Mouse (Mus musculus) hindbrain, embryonic 15.5 days (tissue): ENCODE measurements at regions not wholly inside any gene's neighbourhood (a gene's known extent, or its start where the extent isn't known, plus 50 kb on each side); places are given as distances from the start of the nearest gene placed in this dataset.
"Not testable (repeated sequence)": the region's sequence is repeated elsewhere in the genome, so short reads cannot be mapped to it uniquely, and the experiment has no call there.

Experiments
- ATAC-seq: fragments of 200-750 bp; cut with Nextera tagmentation; 2 replicates; pipeline ENCODE4 v1.8.0; 2017; ENCODE audit warnings: low read depth, moderate number of reproducible peaks, moderate TSS enrichment; ENCODE audit not compliant: low FRiP score
- H3K27ac ChIP-seq: fragments of 300-500 bp; sonication (generic); replicated peaks from 2 replicates; pipeline ENCODE4 v1.5.1; 2015; ENCODE audit warnings: mild to moderate bottlenecking, inconsistent platforms
- H3K27me3 ChIP-seq: fragments of 300-500 bp; sonication (generic); 2 replicates; pipeline ENCODE4 v1.6.1; 2015; ENCODE audit warnings: control low read depth, inconsistent platforms
- H3K36me3 ChIP-seq: fragments of 300-500 bp; sonication (generic); 2 replicates; pipeline ENCODE4 v1.6.1; 2015; ENCODE audit warnings: control low read depth, inconsistent platforms
- H3K4me1 ChIP-seq: fragments of 300-500 bp; sonication (generic); replicated peaks from 2 replicates; pipeline ENCODE4 v1.6.1; 2015; ENCODE audit warnings: control low read depth, inconsistent platforms
- H3K4me2 ChIP-seq: fragments of 300-500 bp; sonication (generic); 2 replicates; pipeline ENCODE4 v1.6.1; 2015; ENCODE audit warnings: moderate library complexity, mild to moderate bottlenecking, inconsistent platforms
- H3K4me3 ChIP-seq: fragments of 300-500 bp; sonication (generic); 2 replicates; pipeline ENCODE4 v1.5.1; 2015; ENCODE audit warnings: mild to moderate bottlenecking, inconsistent platforms
- H3K9ac ChIP-seq: fragments of 300-500 bp; sonication (generic); 2 replicates; pipeline ENCODE4 v1.6.1; 2015; ENCODE audit warnings: inconsistent platforms
- H3K9me3 ChIP-seq: fragments of 300-500 bp; sonication (generic); 2 replicates; pipeline ENCODE4 v1.6.1; 2016; ENCODE audit warnings: control low read depth, inconsistent platforms
- WGBS: fragments of 180-500 bp; shearing (Covaris S2); methylation state at CpG from one replicate; pipeline ENCODE4 v1.1.7; 2015; 5-methylcytosine and 5-hydroxymethylcytosine counted together

DNA sequence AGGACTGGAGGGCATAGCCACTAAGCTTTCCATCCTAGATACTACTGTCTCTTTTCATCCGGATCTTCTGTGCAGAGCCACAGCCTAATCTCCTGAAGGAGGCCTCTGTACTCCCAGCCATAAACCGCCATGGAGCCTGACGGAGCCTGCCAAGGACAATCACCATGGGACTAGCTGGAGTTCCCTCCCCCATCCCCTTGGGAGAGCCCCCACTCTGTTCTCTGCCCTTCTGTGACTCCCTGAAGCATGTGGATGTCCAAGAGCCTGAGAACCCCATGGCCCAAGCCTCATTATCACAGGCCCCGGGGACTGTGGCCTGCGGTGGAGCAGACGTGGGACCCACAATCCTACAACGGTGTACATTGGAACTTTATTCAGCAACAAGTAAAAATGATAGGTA is 151.5 kb upstream of the Ddhd1 start:
- WGBS, result 92% methylated on average over 7 of the region's 7 CpGs
- H3K4me2 ChIP-seq, result no peak overlapping the region

GRCm38 (mm10) chr14:45810101-45810500 is 152.2 kb upstream of the Ddhd1 start:
- H3K4me3 ChIP-seq, result no peak overlapping the region
- no peak overlapping the region for H3K27ac ChIP-seq
- H3K9ac ChIP-seq, result no peak overlapping the region
- no peak overlapping the region for H3K4me2 ChIP-seq
- H3K36me3 ChIP-seq, result no peaks in the 10 kb centered on the region
- 79% methylated on average over 4 of the region's 4 CpGs for WGBS
- ATAC-seq, result no peak
- H3K4me1 ChIP-seq, result no peaks in the 10 kb centered on the region
- no peaks in the 10 kb centered on the region for H3K9me3 ChIP-seq
- no peaks in the 10 kb centered on the region for H3K27me3 ChIP-seq

More for the DNA sequence above, 151.5 kb upstream of the Ddhd1 start:
- H3K9me3 ChIP-seq, result no peaks in the 10 kb centered on the region
- H3K4me1 ChIP-seq, result no peaks in the 10 kb centered on the region
- no peak for ATAC-seq
- H3K4me3 ChIP-seq, result no peak overlapping the region
- H3K9ac ChIP-seq, result no peak overlapping the region
- H3K27ac ChIP-seq, result no peak overlapping the region
- no peaks in the 10 kb centered on the region for H3K36me3 ChIP-seq
- no peaks in the 10 kb centered on the region for H3K27me3 ChIP-seq

DNA sequence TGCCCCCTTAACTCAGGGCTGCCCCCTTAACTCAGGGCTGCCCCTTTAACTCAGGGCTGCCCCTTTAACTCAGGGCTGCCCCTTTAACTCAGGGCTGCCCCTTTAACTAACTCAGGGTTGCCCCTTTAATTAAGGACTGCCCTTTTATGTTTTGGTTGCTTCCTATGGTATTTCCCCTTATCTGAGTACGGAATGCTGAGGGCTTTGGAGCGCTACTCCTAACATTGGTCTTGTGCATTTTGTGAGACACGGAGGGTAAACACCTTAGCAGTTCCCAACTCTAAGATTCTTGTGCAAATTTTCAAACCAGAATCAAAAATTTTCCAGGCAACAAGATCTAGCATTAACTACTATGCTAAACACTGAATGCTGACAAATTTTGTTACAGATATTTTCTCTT is 152.7 kb upstream of the Ddhd1 start:
- no peak overlapping the region for H3K27ac ChIP-seq
- H3K9ac ChIP-seq, result no peak overlapping the region
- ATAC-seq, result no peak
- WGBS, result 84% methylated on average over 3 of the region's 3 CpGs
- no peak overlapping the region for H3K4me2 ChIP-seq
- no peaks in the 10 kb centered on the region for H3K4me1 ChIP-seq
- no peak overlapping the region for H3K4me3 ChIP-seq
- no peaks in the 10 kb centered on the region for H3K36me3 ChIP-seq
- no peaks in the 10 kb centered on the region for H3K9me3 ChIP-seq
- no peaks in the 10 kb centered on the region for H3K27me3 ChIP-seq

DNA sequence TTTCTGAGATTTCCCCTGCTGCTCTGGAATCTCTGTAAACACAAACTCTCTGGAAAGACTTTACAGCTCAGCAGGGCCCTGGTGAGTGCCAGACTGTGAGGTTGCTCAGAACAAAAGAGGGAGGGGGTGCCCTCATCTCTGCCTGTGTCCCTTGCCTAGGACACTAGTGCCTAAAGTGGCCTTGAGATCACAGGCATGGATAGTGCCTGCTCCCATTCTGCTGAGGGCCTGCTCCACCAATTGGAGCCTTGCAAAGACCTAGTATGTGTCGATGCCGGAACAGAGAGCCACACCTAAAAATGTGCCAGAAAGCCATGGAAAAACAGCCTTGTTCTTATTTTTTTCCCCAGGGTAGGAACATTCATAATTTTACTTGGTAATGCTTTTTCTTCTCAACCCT is 157.7 kb upstream of the Ddhd1 start:
- no peak overlapping the region for H3K4me3 ChIP-seq
- WGBS, result 84% methylated on average over 2 of the region's 2 CpGs
- H3K27ac ChIP-seq, result no peak overlapping the region
- no peaks in the 10 kb centered on the region for H3K9me3 ChIP-seq
- no peaks in the 10 kb centered on the region for H3K4me1 ChIP-seq
- ATAC-seq, result no peak
- H3K27me3 ChIP-seq, result no peaks in the 10 kb centered on the region
- no peaks in the 10 kb centered on the region for H3K36me3 ChIP-seq
- H3K4me2 ChIP-seq, result no peak overlapping the region
- no peak overlapping the region for H3K9ac ChIP-seq

DNA sequence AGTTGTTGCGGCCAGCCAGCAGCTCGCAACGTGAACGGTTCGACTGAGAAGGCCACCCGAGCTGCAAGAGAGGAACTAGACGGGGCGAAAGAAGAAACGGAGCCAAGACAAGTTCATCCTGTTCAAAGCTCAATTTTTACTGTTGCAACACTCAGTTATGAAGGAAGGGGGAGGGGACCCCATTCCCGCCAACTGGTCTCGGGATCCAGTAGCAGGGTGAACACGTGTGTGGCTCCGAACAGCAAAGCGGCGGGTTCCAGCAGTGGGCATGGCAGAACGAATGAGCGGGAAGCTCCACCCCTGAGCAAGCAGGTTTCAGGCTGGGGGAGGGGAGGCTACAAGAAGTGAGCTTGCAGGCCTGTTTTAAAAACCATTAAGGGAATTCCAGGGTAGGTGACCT is 158.7 kb upstream of the Ddhd1 start:
- 93% methylated on average over 17 of the region's 17 CpGs for WGBS
- H3K36me3 ChIP-seq, H3K9ac ChIP-seq, H3K27ac ChIP-seq, H3K4me1 ChIP-seq, H3K4me2 ChIP-seq, H3K9me3 ChIP-seq, H3K4me3 ChIP-seq, H3K27me3 ChIP-seq, ATAC-seq: not testable (repeated sequence)

- H3K4me3 ChIP-seq, result no peak overlapping the region
- no peaks in the 10 kb centered on the region for H3K4me1 ChIP-seq
- no peaks in the 10 kb centered on the region for H3K36me3 ChIP-seq
- no peaks in the 10 kb centered on the region for H3K27me3 ChIP-seq
- no peak overlapping the region for H3K9ac ChIP-seq
- no peak for ATAC-seq
- no peaks in the 10 kb centered on the region for H3K9me3 ChIP-seq
- H3K27ac ChIP-seq, result no peak overlapping the region
- 84% methylated on average over 3 of the region's 3 CpGs for WGBS
- no peak overlapping the region for H3K4me2 ChIP-seq
Measured at GRCm38 (mm10) chr14:45817756-45818155, 159.8 kb upstream of the Ddhd1 start.

DNA sequence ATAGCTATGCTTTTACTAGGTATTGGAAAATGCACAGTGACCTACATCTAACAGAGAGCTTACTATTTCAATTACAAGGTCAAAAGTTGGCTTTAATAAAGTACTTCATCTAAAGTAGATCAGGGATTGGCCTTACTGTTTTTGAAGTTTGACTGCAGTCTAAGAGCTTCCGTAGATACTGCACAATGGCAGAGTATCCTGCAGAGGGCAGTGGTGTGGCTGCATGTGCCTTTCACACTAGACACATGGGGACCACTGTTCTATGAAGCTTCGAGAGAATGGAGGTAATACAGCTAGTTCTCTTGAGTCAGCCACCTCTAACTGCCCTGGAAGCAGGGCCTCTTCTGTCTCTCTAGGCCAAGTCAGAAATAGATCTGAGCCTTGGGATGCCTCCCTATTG is 166.7 kb upstream of the Ddhd1 start:
- no peak overlapping the region for H3K27ac ChIP-seq
- H3K27me3 ChIP-seq, result no peaks in the 10 kb centered on the region
- ATAC-seq, result no peak
- 75% methylated on average over 2 of the region's 2 CpGs for WGBS
- H3K9me3 ChIP-seq, result no peaks in the 10 kb centered on the region
- no peaks in the 10 kb centered on the region for H3K36me3 ChIP-seq
- no peak overlapping the region for H3K4me3 ChIP-seq
- no peaks in the 10 kb centered on the region for H3K4me1 ChIP-seq
- no peak overlapping the region for H3K4me2 ChIP-seq
- no peak overlapping the region for H3K9ac ChIP-seq

DNA sequence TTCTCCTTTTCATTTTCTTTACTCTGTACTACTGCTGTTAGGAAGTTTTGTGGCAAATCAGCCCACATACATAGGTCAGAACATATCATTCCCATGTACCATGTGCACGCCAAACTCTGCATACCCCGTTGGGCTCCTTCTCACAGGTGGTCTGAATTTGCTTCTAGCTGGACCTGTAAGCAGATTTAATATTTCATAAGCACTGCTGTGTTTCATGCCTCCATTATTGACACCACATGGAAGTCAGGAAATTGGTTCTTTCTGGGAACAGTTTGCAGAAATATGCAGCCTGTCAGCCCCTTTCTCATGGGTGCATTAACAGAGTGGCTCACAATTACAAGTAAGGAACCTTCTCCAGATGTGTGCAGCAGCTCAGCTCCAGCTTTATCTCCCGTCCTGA is 168.1 kb upstream of the Ddhd1 start:
- Histone ChIP-seq H3K4me1 (no peaks in the 10 kb centered on the region), H3K36me3 (no peaks in the 10 kb centered on the region), H3K9me3 (no peaks in the 10 kb centered on the region), H3K4me2 (no peak overlapping the region), H3K4me3 (no peak overlapping the region), H3K9ac (no peak overlapping the region), H3K27me3 (no peaks in the 10 kb centered on the region), H3K27ac (no peak overlapping the region)
- WGBS, result 79% methylated on average over 3 of the region's 3 CpGs
- no peak for ATAC-seq

DNA sequence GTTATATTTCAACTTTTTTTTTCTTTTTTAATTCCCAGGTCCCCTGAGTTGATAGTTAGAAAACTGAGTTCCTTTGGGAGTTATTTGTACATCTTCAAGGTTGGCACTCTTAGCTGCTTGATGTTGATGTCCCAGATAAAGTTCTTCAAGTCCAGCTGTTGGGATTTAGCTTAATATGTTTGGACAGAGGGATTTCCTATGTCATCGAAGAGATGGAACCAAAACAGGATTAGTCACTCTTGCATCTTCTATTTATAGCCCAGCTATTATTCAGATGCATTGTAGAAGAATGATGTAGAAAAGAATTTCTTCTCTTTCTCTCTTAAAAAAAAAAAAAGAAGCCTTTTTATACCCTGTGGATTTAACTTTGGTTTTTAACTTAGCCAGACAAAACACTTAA is 169.2 kb upstream of the Ddhd1 start:
- no peak overlapping the region for H3K4me3 ChIP-seq
- no peak overlapping the region for H3K9ac ChIP-seq
- no peaks in the 10 kb centered on the region for H3K36me3 ChIP-seq
- no peak overlapping the region for H3K27ac ChIP-seq
- ATAC-seq, result no peak
- 88% methylated on average over 1 of the region's 1 CpGs for WGBS
- H3K9me3 ChIP-seq, result no peaks in the 10 kb centered on the region
- no peaks in the 10 kb centered on the region for H3K4me1 ChIP-seq
- H3K4me2 ChIP-seq, result no peak overlapping the region
- H3K27me3 ChIP-seq, result no peaks in the 10 kb centered on the region

- 88% methylated on average over 5 of the region's 5 CpGs for WGBS
- H3K4me3 ChIP-seq, result no peak overlapping the region
- ATAC-seq, result no peak
Measured at GRCm38 (mm10) chr14:45830457-45830856, 172.5 kb upstream of the Ddhd1 start.

GRCm38 (mm10) chr14:45837039-45837438 is 179.1 kb upstream of the Ddhd1 start:
- no peak overlapping the region for H3K27ac ChIP-seq
- no peak overlapping the region for H3K4me2 ChIP-seq
- no peaks in the 10 kb centered on the region for H3K9me3 ChIP-seq
- no peaks in the 10 kb centered on the region for H3K36me3 ChIP-seq
- H3K9ac ChIP-seq, result no peak overlapping the region
- ATAC-seq, result no peak
- no peak overlapping the region for H3K4me3 ChIP-seq
- H3K27me3 ChIP-seq, result no peaks in the 10 kb centered on the region
- H3K4me1 ChIP-seq, result no peaks in the 10 kb centered on the region
- 94% methylated on average over 11 of the region's 11 CpGs for WGBS

More at GRCm38 (mm10) chr14:45830457-45830856, 172.5 kb upstream of the Ddhd1 start:
- Histone ChIP-seq H3K9ac (no peak overlapping the region), H3K36me3 (no peaks in the 10 kb centered on the region), H3K4me2 (no peak overlapping the region), H3K27ac (no peak overlapping the region), H3K4me1 (no peaks in the 10 kb centered on the region), H3K27me3 (no peaks in the 10 kb centered on the region), H3K9me3 (no peaks in the 10 kb centered on the region)

DNA sequence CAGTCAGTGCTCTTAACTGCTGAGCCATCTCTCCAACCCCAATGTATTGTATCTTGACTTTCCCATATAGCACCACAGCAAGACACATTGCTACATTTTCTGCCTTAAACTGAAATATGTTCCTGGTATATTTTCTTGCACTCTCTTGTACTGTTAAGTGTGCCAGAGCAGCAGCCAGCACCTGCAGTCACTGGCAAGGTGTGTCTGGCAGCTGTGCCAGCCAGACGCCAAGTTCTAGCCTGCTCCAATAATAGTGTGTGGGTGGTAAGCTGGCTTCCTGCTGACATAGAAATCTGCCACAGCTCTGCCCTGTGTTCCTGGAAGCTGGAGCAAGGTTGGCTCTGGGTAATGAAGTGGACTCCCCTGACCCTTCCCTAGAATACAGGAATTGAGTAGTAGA is 185.9 kb upstream of the Ddhd1 start:
- no peak for ATAC-seq
- no peak overlapping the region for H3K4me3 ChIP-seq
- no peak overlapping the region for H3K9ac ChIP-seq
- no peak overlapping the region for H3K4me2 ChIP-seq
- no peak overlapping the region for H3K27ac ChIP-seq
- H3K9me3 ChIP-seq, result no peaks in the 10 kb centered on the region
- no peaks in the 10 kb centered on the region for H3K36me3 ChIP-seq
- WGBS, result 69% methylated on average over 1 of the region's 1 CpGs
- H3K27me3 ChIP-seq, result no peaks in the 10 kb centered on the region
- H3K4me1 ChIP-seq, result no peaks in the 10 kb centered on the region

- H3K4me1 ChIP-seq, result no peaks in the 10 kb centered on the region
- H3K27ac ChIP-seq, result no peak overlapping the region
- 77% methylated on average over 8 of the region's 8 CpGs for WGBS
- H3K4me2 ChIP-seq, result no peak overlapping the region
- no peak for ATAC-seq
- no peaks in the 10 kb centered on the region for H3K27me3 ChIP-seq
- H3K36me3 ChIP-seq, result no peaks in the 10 kb centered on the region
- no peak overlapping the region for H3K4me3 ChIP-seq
- H3K9ac ChIP-seq, result no peak overlapping the region
- no peaks in the 10 kb centered on the region for H3K9me3 ChIP-seq
Measured at GRCm38 (mm10) chr14:45850588-45850987, 192.6 kb upstream of the Ddhd1 start.
